Mouse (Mus musculus): ENCODE data around the gene Nat8f7.
"Not testable (repeated sequence)": the region's sequence is repeated elsewhere in the genome, so short reads cannot be mapped to it uniquely, and the experiment has no call there.

Nat8f7 gene

GRCm38 (mm10) chr6:85713105-85713504 lies at the start of gene Nat8f7:
Gene Nat8f7, minus strand, starts transcription at chr6:85713205.
- not testable (repeated sequence) for DNase-seq (ENCODE audit: low spot score)

DNA sequence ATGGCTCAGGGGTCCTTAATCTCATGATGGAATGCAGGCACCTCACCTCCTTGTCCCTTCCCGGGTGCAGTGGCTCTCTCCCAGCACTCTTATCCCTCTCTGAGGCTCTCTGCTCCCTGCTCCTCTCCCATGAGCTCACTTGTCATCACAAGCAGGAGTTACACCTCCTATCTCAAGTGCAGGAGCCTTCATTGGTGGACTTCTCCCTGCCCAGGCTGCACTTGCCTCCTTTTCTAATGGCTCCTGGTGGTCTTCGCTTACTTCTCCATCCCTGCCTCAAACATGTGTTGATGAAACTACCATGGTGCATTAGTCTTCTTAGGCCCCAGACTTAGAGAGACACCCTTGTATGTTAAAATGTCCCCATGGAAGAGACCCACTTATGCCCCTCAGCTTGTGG lies 49.7 kb upstream of the Nat8f7 start:
- DNase-seq (ENCODE audit: low spot score) = not testable (repeated sequence)

GRCm38 (mm10) chr6:85755705-85756249 lies 42.8 kb upstream of the Nat8f7 start:
- not testable (repeated sequence) for DNase-seq (ENCODE audit: low spot score)

DNA sequence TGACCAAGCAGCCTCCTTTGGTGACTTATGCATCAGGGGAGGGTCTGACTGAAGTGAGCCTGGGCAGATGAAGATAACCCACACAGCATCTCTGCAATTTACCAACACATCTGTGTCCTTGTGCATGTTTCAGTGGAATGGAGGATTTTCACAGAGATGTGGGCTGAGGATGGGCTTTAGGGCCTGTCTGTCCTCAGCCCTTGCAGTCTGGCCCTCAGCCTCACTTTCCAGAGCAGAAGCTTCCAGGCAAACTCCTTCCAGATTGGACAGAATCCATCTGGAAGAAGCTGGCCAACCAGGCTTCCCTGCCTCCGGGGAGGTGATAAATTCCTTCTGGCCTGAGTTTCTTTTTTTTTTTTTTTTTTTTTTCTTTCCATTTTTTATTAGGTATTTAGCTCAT lies 3.4 kb downstream of the Nat8f7 start:
- not testable (repeated sequence) for DNase-seq (ENCODE audit: low spot score)

DNA sequence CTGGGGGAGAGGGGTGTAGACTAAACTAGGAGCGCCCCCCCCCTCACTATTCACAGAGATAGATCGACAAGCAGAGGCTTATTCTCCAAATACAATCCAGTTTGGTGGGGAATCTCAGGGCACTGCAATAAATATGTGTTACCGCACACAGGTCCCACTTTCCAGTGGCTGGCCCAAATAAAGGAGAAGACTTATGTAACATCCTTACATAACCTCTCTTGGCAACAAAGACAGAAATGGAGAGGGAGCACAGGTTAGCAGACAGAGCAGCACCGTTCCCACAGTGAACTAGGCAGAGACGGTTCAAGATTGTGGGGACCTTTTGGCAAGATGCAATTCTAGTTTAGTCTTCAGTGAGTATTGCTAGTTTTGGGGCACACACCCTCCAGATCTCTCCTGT lies 3.8 kb downstream of the Nat8f7 start:
- not testable (repeated sequence) for DNase-seq (ENCODE audit: low spot score)

DNA sequence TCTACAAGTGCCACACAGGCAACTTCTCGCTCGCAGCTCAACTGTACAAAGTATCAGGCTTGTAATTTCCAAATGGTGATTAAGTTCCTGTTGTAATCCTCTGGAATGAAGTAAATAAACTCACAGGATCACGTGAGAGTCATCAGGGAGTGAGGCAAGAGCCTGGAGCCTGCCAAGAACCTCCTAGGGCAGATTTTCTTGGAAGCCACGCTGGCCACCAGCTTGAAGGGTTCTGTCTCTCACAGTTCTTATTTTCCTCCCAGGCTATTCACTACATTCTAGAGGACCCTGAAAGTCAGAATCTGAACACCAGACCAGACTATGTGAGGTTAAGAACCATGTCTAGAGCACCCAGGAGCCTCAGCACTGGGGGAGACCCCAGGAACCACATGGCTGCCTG lies 11.1 kb downstream of the Nat8f7 start:
- DNase-seq (ENCODE audit: low spot score) = not testable (repeated sequence)

All from layer of hippocampus, adult 9-10 months (tissue).